Mouse (Mus musculus) kidney, adult 2 months (tissue): ENCODE measurements around the gene Tmprss6.

Experiments
- CTCF ChIP-seq: fragments of 200-500 bp; conservative IDR thresholded peaks from 2 replicates; pipeline ENCODE4 v1.5.1; 2011; ENCODE audit warnings: low read depth, mild to moderate bottlenecking, control low read depth, low read length, moderate library complexity, mixed read lengths; ENCODE audit not compliant: insufficient read depth, insufficient read length
- POLR2A ChIP-seq: fragments of 200-500 bp; IDR thresholded peaks from one replicate; pipeline ENCODE4 v1.6.1; 2011; ENCODE audit warnings: low read depth, low read length, control low read depth

- TF ChIP-seq CTCF (no peak), POLR2A (no peak)
Observed at GRCm38 (mm10) chr15:78428391-78429138, 39.9 kb downstream of the Tmprss6 start, which contains the start of gene Kctd17.
